Mouse (Mus musculus): ENCODE measurements around the gene Olfr444.

Olfr444 gene

GRCm38 (mm10) chr6:42948767-42949166 is at the start of gene Olfr444:
Gene Olfr444, plus strand, starts transcription at chr6:42949067.
- DNase-seq, result no peak

- no peak for DNase-seq
Observed at GRCm38 (mm10) chr6:42900345-42900744, 48.5 kb upstream of the Olfr444 start.

- DNase-seq, result no peak
Observed at GRCm38 (mm10) chr6:42908578-42908977, 40.3 kb upstream of the Olfr444 start, which contains the start of gene Olfr447. Gene Olfr447, plus strand, starts transcription at chr6:42908878.

GRCm38 (mm10) chr6:42921077-42921476 is 27.8 kb upstream of the Olfr444 start, which contains the start of gene Olfr446:
Gene Olfr446, plus strand, starts transcription at chr6:42921377.
- DNase-seq, result no peak

GRCm38 (mm10) chr6:42980377-42980776 is 31.5 kb downstream of the Olfr444 start:
- no peak for DNase-seq

All from cerebellum, adult 9-11 months (tissue).